Mouse (Mus musculus) heart, postnatal 0 days (tissue): ENCODE results near the gene Ell.

Experiments
- CTCF ChIP-seq: IDR thresholded peaks from 2 replicates; pipeline ENCODE4 v1.5.1; 2016; ENCODE audit warnings: antibody characterized with exemption, control low read depth, low read depth
- EP300 ChIP-seq: IDR thresholded peaks from 2 replicates; pipeline ENCODE4 v1.6.1; 2016; ENCODE audit warnings: antibody characterized with exemption, low read depth

DNA sequence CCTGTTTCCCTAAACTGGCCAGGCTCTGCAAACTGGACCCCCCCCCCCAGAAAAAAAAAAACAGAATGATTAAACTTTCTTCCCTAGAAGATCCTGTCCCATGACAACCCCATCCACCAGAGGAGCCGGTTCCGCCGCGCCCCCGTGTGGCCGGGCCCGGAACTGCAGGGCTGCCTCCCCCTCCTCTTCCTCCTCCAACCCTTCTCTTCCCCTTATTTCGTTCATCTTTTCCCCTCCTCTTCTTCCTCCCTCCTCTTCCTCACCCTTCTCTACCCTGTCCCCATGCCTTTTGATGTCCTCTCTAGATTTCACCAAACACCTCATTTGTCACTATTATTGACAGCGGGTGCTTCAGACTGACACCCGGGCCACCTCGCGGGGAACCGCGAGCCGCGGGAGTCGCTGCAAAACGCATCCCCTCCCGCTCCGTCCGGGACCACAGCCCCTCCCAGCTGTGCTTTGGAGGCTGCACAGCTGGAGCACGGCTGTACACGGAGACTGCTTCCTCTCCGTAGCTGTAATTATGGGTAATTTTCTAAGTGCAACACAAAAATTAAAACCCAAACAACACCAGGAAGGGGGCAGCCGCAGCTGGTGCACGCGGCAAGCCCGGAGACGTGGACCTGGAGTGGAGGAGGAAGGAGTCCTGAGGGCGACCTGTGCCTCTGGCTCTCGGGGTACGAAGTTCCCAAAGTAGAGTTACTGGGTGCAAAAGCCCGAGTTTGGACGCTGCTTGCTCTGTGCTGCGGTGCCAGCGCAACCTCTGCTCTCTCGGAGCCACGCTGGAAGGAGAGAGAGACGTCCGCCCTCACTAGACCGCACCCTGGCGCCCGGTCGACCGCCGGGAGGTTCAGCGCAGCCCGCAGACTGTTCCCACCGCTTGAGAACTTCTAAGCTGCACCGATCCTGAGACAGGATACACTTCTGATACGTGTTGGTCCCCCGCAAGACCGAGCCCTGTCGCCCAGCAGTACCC is 71.8 kb downstream of the Ell start:
- TF ChIP-seq CTCF (peak; percentile 87), EP300 (no peak)
